In genomic region chr15:25771782-25772181, GRCm38 (mm10) we compare ENCODE assay signal across 21 mouse cellular contexts.
DNase-seq lines count a peak whose midpoint lies in the region; ATAC-seq and TF ChIP-seq lines count a peak whose summit lies in the region.
"Had no signal": no experiment of that assay in that cellular context is flagged by ENCODE, and none has a peak within 500 bp of the region (broad histone marks: within the 10 kb centered on the region; RNA-seq: fewer than 3 reads in every experiment).

No protein-coding gene starts in this region.

- peak overlapping the region; percentile 54; the same call in 1 of the 2 replicates for H3K27ac ChIP-seq in forebrain, embryonic 13.5 days
- no peak overlapping the region for H3K27ac ChIP-seq in forebrain, postnatal 0 days (ENCODE audit: low read depth, low read length)
- peak overlapping the region; percentile 89 for H3K27ac ChIP-seq in midbrain, embryonic 12.5 days (replicated peaks)
- H3K27ac ChIP-seq in midbrain, embryonic 15.5 days = no peak overlapping the region
- peak overlapping the region; percentile 51; the same call in 1 of the 2 replicates for H3K27ac ChIP-seq in ES-E14 (ENCODE audit: insufficient read depth, low read depth, low read length, poor library complexity, severe bottlenecking)
- peak overlapping the region; percentile 91; the same call in 1 of the 2 replicates for H3K27ac ChIP-seq in limb, embryonic 10.5 days
- H3K27ac ChIP-seq: embryonic facial prominence, embryonic 15.5 days; intestine, embryonic 15.5 days had no signal

- H3K4me3 ChIP-seq in forebrain, embryonic 13.5 days = no peak overlapping the region
- no peak overlapping the region for H3K4me3 ChIP-seq in forebrain, postnatal 0 days (ENCODE audit: low read depth, low read length)
- H3K4me3 ChIP-seq in midbrain, embryonic 12.5 days = no peak overlapping the region
- H3K4me3 ChIP-seq in midbrain, embryonic 15.5 days = no peak overlapping the region
- H3K4me3 ChIP-seq in ES-E14 (ENCODE audit: insufficient read depth in 1 of 2, low read depth in 1 of 2, low read length in 2 of 2, poor library complexity in 1 of 2, severe bottlenecking in 1 of 2) = peak overlapping the region in 1 of 2 experiments; percentile 1; a peak in 1 of 4 replicates
- no peak overlapping the region for H3K4me3 ChIP-seq in limb, embryonic 10.5 days
- H3K4me3 ChIP-seq: embryonic facial prominence, embryonic 15.5 days; erythroblast, embryonic 14.5 days; gastrocnemius, adult 2 months; heart, embryonic 12.5 days; hindbrain, embryonic 12.5 days; intestine, embryonic 15.5 days had no signal

- no peak overlapping the region for H3K4me2 ChIP-seq in forebrain, embryonic 13.5 days
- H3K4me2 ChIP-seq in forebrain, postnatal 0 days (ENCODE audit: low read depth) = no peak overlapping the region
- no peak overlapping the region for H3K4me2 ChIP-seq in midbrain, embryonic 12.5 days (replicated peaks)
- H3K4me2 ChIP-seq in midbrain, embryonic 15.5 days = no peak overlapping the region
- H3K4me2 ChIP-seq: embryonic facial prominence, embryonic 15.5 days; heart, embryonic 12.5 days; hindbrain, embryonic 12.5 days; intestine, embryonic 15.5 days had no signal

- peaks cover 70% of the 10 kb centered on the region for H3K4me1 ChIP-seq in forebrain, embryonic 13.5 days
- 0 out of 2 replicates have a peak, but pooled peaks cover 4% of the 10 kb centered on the region for H3K4me1 ChIP-seq in forebrain, postnatal 0 days (ENCODE audit: insufficient read depth)
- peaks cover 74% of the 10 kb centered on the region for H3K4me1 ChIP-seq in midbrain, embryonic 12.5 days
- peaks cover 37% of the 10 kb centered on the region for H3K4me1 ChIP-seq in midbrain, embryonic 15.5 days
- H3K4me1 ChIP-seq in ES-E14 (ENCODE audit: control insufficient read depth in 2 of 2, insufficient read depth in 2 of 2, low read length in 2 of 2, poor library complexity in 1 of 2) = peaks cover 22 to 34% of the 10 kb centered on the region in 2 experiments
- peaks cover 73% of the 10 kb centered on the region for H3K4me1 ChIP-seq in limb, embryonic 10.5 days

- no peaks in the 10 kb centered on the region for H3K27me3 ChIP-seq in forebrain, embryonic 13.5 days
- H3K27me3 ChIP-seq in forebrain, postnatal 0 days (ENCODE audit: insufficient read depth, low read length) = no peaks in the 10 kb centered on the region
- no peaks in the 10 kb centered on the region for H3K27me3 ChIP-seq in midbrain, embryonic 12.5 days
- no peaks in the 10 kb centered on the region for H3K27me3 ChIP-seq in midbrain, embryonic 15.5 days (replicated peaks)
- no peaks in the 10 kb centered on the region for H3K27me3 ChIP-seq in limb, embryonic 10.5 days (ENCODE audit: low read depth, poor library complexity, severe bottlenecking)
- H3K27me3 ChIP-seq: embryonic facial prominence, embryonic 15.5 days; heart, embryonic 12.5 days; hindbrain, embryonic 12.5 days; intestine, embryonic 15.5 days; Patski had no signal

- in situ Hi-C loops in ES-E14 (cut with MboI; ENCODE audit: low sequenced_read_pairs in 2 of 2, unreplicated experiment in 2 of 2) = no loop called here

- WGBS in forebrain, embryonic 13.5 days = 79% methylated on average over 10 of the region's 10 CpGs
- 81% methylated on average over 10 of the region's 10 CpGs for WGBS in forebrain, postnatal 0 days
- WGBS in midbrain, embryonic 12.5 days = 79% methylated on average over 10 of the region's 10 CpGs
- 78% methylated on average over 10 of the region's 10 CpGs for WGBS in midbrain, embryonic 15.5 days
- 89% methylated on average over 10 of the region's 10 CpGs for WGBS in limb, embryonic 10.5 days

- no peak for DNase-seq in forebrain, postnatal 0 days
- no peak for DNase-seq in ES-E14 (ENCODE audit: low read depth, low spot score)
- no peak for DNase-seq in limb, embryonic 10.5 days (ENCODE audit: low spot score)
- no peak for DNase-seq in retina, postnatal 1 day
- DNase-seq: adrenal gland, adult 8-10 months; adrenal gland, postnatal 36 days; cerebellum, adult 2 months; cerebellum, postnatal 14 days; embryo, embryonic 11 days; gastrocnemius, adult 2 months; gastrocnemius, postnatal 25 days; kidney, adult 18-20 months had no signal

- H3K9me3 ChIP-seq in forebrain, embryonic 13.5 days (replicated peaks) = no peaks in the 10 kb centered on the region
- no peaks in the 10 kb centered on the region for H3K9me3 ChIP-seq in forebrain, postnatal 0 days (ENCODE audit: low read length)
- H3K9me3 ChIP-seq in midbrain, embryonic 12.5 days = no peaks in the 10 kb centered on the region
- no peaks in the 10 kb centered on the region for H3K9me3 ChIP-seq in midbrain, embryonic 15.5 days
- no peaks in the 10 kb centered on the region for H3K9me3 ChIP-seq in ES-E14 (ENCODE audit: control insufficient read depth, insufficient read depth, low read depth, low read length)
- H3K9me3 ChIP-seq in limb, embryonic 10.5 days (replicated peaks) = no peaks in the 10 kb centered on the region
- H3K9me3 ChIP-seq: embryonic facial prominence, embryonic 15.5 days; heart, embryonic 12.5 days; hindbrain, embryonic 12.5 days; intestine, embryonic 15.5 days had no signal

- TF ChIP-seq CTCF in forebrain, postnatal 0 days (IDR thresholded peaks at IDR 0.05; ENCODE audit: low read depth) = no peak

- no peak for ATAC-seq in forebrain, embryonic 13.5 days
- ATAC-seq in forebrain, postnatal 0 days = no peak
- no peak for ATAC-seq in midbrain, embryonic 12.5 days (ENCODE audit: low FRiP score, low read depth)
- ATAC-seq in midbrain, embryonic 15.5 days (replicated peaks) = no peak
- ATAC-seq: intestine, embryonic 15.5 days; Patski had no signal

- H3K36me3 ChIP-seq in forebrain, embryonic 13.5 days (ENCODE audit: poor library complexity, severe bottlenecking) = no peaks in the 10 kb centered on the region
- no peaks in the 10 kb centered on the region for H3K36me3 ChIP-seq in forebrain, postnatal 0 days (ENCODE audit: insufficient read depth)
- peaks cover 4% of the 10 kb centered on the region; the same call in 1 of the 2 replicates for H3K36me3 ChIP-seq in midbrain, embryonic 12.5 days
- no peaks in the 10 kb centered on the region for H3K36me3 ChIP-seq in midbrain, embryonic 15.5 days (replicated peaks)
- H3K36me3 ChIP-seq in ES-E14 (ENCODE audit: control insufficient read depth, insufficient read depth, low read length, poor library complexity, severe bottlenecking) = peaks cover 23% of the 10 kb centered on the region
- peaks cover 29% of the 10 kb centered on the region for H3K36me3 ChIP-seq in limb, embryonic 10.5 days
- H3K36me3 ChIP-seq: heart, embryonic 12.5 days; hindbrain, embryonic 12.5 days had no signal

- H3K9ac ChIP-seq in forebrain, embryonic 13.5 days = no peak overlapping the region
- no peak overlapping the region for H3K9ac ChIP-seq in forebrain, postnatal 0 days
- no peak overlapping the region for H3K9ac ChIP-seq in midbrain, embryonic 12.5 days (replicated peaks)
- H3K9ac ChIP-seq in midbrain, embryonic 15.5 days = no peak overlapping the region
- peak overlapping the region; percentile 13; the same call in 1 of the 2 replicates for H3K9ac ChIP-seq in ES-E14 (ENCODE audit: insufficient read depth, low read depth, low read length, poor library complexity, severe bottlenecking)
- H3K9ac ChIP-seq: embryonic facial prominence, embryonic 15.5 days; heart, embryonic 12.5 days; hindbrain, embryonic 12.5 days; intestine, embryonic 15.5 days had no signal

TF ChIP-seq in ES-E14, 5 proteins besides CTCF, POLR2A, EP300 and RAD21:
- TF ChIP-seq ZC3H11A (IDR thresholded peaks at IDR 0.05; ENCODE audit: borderline replicate concordance, low read depth, low read length) (no peak), HCFC1 (IDR thresholded peaks at IDR 0.05; ENCODE audit: borderline replicate concordance, insufficient read depth, low read length) (no peak), MAFK (IDR thresholded peaks at IDR 0.05; ENCODE audit: insufficient read depth, low read depth, low read length) (no peak), ZNF384 (IDR thresholded peaks at IDR 0.05; ENCODE audit: low read depth, low read length) (no peak), CHD2 (IDR thresholded peaks at IDR 0.05; ENCODE audit: low read depth, low read length) (no peak)

Comparison
In these comparisons a context has a peak if more than half of its experiments do, and no peak if none do; other contexts are left out.
1. H3K27ac ChIP-seq: peak in forebrain, embryonic 13.5 days (single experiment), midbrain, embryonic 12.5 days (single experiment), ES-E14 (single experiment) and limb, embryonic 10.5 days (single experiment); none in forebrain, postnatal 0 days (single experiment) and midbrain, embryonic 15.5 days (single experiment).